Mouse (Mus musculus) lung, embryonic 14.5 days (tissue): ENCODE results near the gene Serinc5. TPM values are rescaled to one million over a fixed set of nuclear protein-coding genes. Genes with fewer than 3 reads are reported as not detected.

Source experiments
- ATAC-seq: fragments of 200-750 bp; cut with Nextera tagmentation; 2 replicates; pipeline ENCODE4 v1.8.0; 2017; ENCODE audit warnings: mild to moderate bottlenecking, moderate TSS enrichment, moderate library complexity; ENCODE audit not compliant: insufficient read depth
- DNase-seq: peaks from one replicate; pipeline ENCODE4 v3.0.0-alpha.2; 2015
- H3K27ac ChIP-seq: fragments of 300-500 bp; sonication (generic); 2 replicates; pipeline ENCODE4 v1.5.1; 2014; ENCODE audit warnings: low read depth, mild to moderate bottlenecking, moderate library complexity
- H3K27me3 ChIP-seq: fragments of 300-500 bp; sonication (generic); 2 replicates; pipeline ENCODE4 v1.6.1; 2014; ENCODE audit warnings: low read length, control low read depth; ENCODE audit not compliant: insufficient read depth
- H3K36me3 ChIP-seq: fragments of 300-500 bp; sonication (generic); 2 replicates; pipeline ENCODE4 v1.6.1; 2014; ENCODE audit warnings: control low read depth; ENCODE audit not compliant: insufficient read depth
- H3K4me1 ChIP-seq: fragments of 300-500 bp; sonication (generic); 2 replicates; pipeline ENCODE4 v1.6.1; 2014; ENCODE audit warnings: antibody characterized with exemption, control low read depth; ENCODE audit not compliant: insufficient read depth
- H3K4me2 ChIP-seq: fragments of 300-500 bp; sonication (generic); 2 replicates; pipeline ENCODE4 v1.6.1; 2014; ENCODE audit warnings: mild to moderate bottlenecking
- H3K4me3 ChIP-seq: fragments of 300-500 bp; sonication (generic); 2 replicates; pipeline ENCODE4 v1.5.1; 2014; ENCODE audit warnings: low read depth, low read length
- H3K9ac ChIP-seq: fragments of 300-500 bp; sonication (generic); 2 replicates; pipeline ENCODE4 v1.6.1; 2014
- H3K9me3 ChIP-seq: fragments of 300-500 bp; sonication (generic); 2 replicates; pipeline ENCODE4 v1.6.1; 2016; ENCODE audit warnings: low read depth, low read length, control low read depth
- CTCF ChIP-seq: IDR thresholded peaks from 2 replicates; pipeline ENCODE4 v1.5.1; 2016; ENCODE audit warnings: antibody characterized with exemption, low read depth
- WGBS: fragments of 180-500 bp; shearing (Covaris S2); extraction: QIAGEN DNeasy Blood & Tissue Kit; methylation state at CpG from one replicate; pipeline ENCODE4 v1.1.7; 2014; 5-methylcytosine and 5-hydroxymethylcytosine counted together
- polyA plus RNA-seq: library from polyadenylated mRNA; unstranded; fragments of >200 nt; fragmentation: Nextera tagmentation; extraction: Ambion mirVana; gene quantifications from 2 replicates; pipeline ENCODE4 v1.2.1, GENCODE M21; 2014

Gene Serinc5
- polyA plus RNA-seq, 1 experiment from 2014 or later: 22.0 TPM

GRCm38 (mm10) chr13:92665008-92665407, 54.1 kb downstream of the Serinc5 start:
- no peak for ATAC-seq
- H3K36me3 ChIP-seq: peaks cover 13% of the 10 kb centered on the region; the same call in 1 of the 2 replicates
- TF ChIP-seq CTCF: no peak
- H3K4me1 ChIP-seq: no peaks in the 10 kb centered on the region; the same call in 1 of the 2 replicates
- no peak overlapping the region for H3K4me2 ChIP-seq
- no peaks in the 10 kb centered on the region for H3K27me3 ChIP-seq
- DNase-seq: no peak
- H3K9me3 ChIP-seq: no peaks in the 10 kb centered on the region
- no peak overlapping the region for H3K9ac ChIP-seq
- H3K4me3 ChIP-seq: no peak overlapping the region
- WGBS: 67% methylated on average over 4 of the region's 4 CpGs
- H3K27ac ChIP-seq: no peak overlapping the region

- no peak overlapping the region for H3K4me2 ChIP-seq
- ATAC-seq (no peak), DNase-seq (no peak)
- no peak overlapping the region for H3K9ac ChIP-seq
- H3K9me3 ChIP-seq: no peaks in the 10 kb centered on the region
- H3K4me3 ChIP-seq: no peak overlapping the region
- WGBS: 89% methylated on average over 6 of the region's 6 CpGs
- no peaks in the 10 kb centered on the region for H3K4me1 ChIP-seq
- no peak overlapping the region for H3K27ac ChIP-seq
- H3K27me3 ChIP-seq: no peaks in the 10 kb centered on the region
- no peaks in the 10 kb centered on the region; the same call in 1 of the 2 replicates for H3K36me3 ChIP-seq
- no peak for TF ChIP-seq CTCF
These were observed 57.5 kb downstream of the Serinc5 start for GRCm38 (mm10) chr13:92668214-92668985.

GRCm38 (mm10) chr13:92671727-92672126, 60.8 kb downstream of the Serinc5 start:
- no peak overlapping the region for H3K9ac ChIP-seq
- H3K4me1 ChIP-seq: peaks cover 17% of the 10 kb centered on the region
- H3K27ac ChIP-seq: no peak overlapping the region
- no peak overlapping the region for H3K4me2 ChIP-seq
- H3K4me3 ChIP-seq: no peak overlapping the region
- whole genome bisulfite sequencing: 91% methylated on average over 1 of the region's 1 CpGs
- no peaks in the 10 kb centered on the region for H3K27me3 ChIP-seq
- TF ChIP-seq CTCF: no peak
- no peaks in the 10 kb centered on the region for H3K36me3 ChIP-seq
- no peaks in the 10 kb centered on the region for H3K9me3 ChIP-seq
- ATAC-seq: no peak
- DNase-seq: no peak

- 26% methylated on average over 2 of the region's 2 CpGs for WGBS
- H3K36me3 ChIP-seq: no peaks in the 10 kb centered on the region
- H3K27me3 ChIP-seq: no peaks in the 10 kb centered on the region
- no peak for TF ChIP-seq CTCF
- H3K4me3 ChIP-seq: no peak overlapping the region
- H3K4me1 ChIP-seq: peaks cover 17% of the 10 kb centered on the region
- no peak overlapping the region for H3K9ac ChIP-seq
- DNase-seq (no peak), ATAC-seq (no peak)
- H3K27ac ChIP-seq: peak overlapping the region; percentile 37; the same call in 1 of the 2 replicates
- H3K4me2 ChIP-seq: no peak overlapping the region
- no peaks in the 10 kb centered on the region for H3K9me3 ChIP-seq
These were observed 63.8 kb downstream of the Serinc5 start for GRCm38 (mm10) chr13:92674676-92675075.

- no peaks in the 10 kb centered on the region for H3K27me3 ChIP-seq
- H3K9me3 ChIP-seq: no peaks in the 10 kb centered on the region
- no peak for TF ChIP-seq CTCF
- H3K4me3 ChIP-seq: no peak overlapping the region
- WGBS: 39% methylated on average over 3 of the region's 3 CpGs
- no peak for DNase-seq
- peak overlapping the region; percentile 37; the same call in 1 of the 2 replicates for H3K27ac ChIP-seq
- peaks cover 17% of the 10 kb centered on the region for H3K4me1 ChIP-seq
- no peak overlapping the region for H3K9ac ChIP-seq
- no peak overlapping the region for H3K4me2 ChIP-seq
- ATAC-seq: peak; percentile 12; the same call in 1 of the 2 replicates
- no peaks in the 10 kb centered on the region for H3K36me3 ChIP-seq
These were observed 64.4 kb downstream of the Serinc5 start for GRCm38 (mm10) chr13:92675308-92675707.

GRCm38 (mm10) chr13:92675897-92676584, 65.2 kb downstream of the Serinc5 start:
- 60% methylated on average over 11 of the region's 11 CpGs for WGBS
- H3K4me1 ChIP-seq: peaks cover 17% of the 10 kb centered on the region
- H3K4me2 ChIP-seq: no peak overlapping the region
- ATAC-seq: peak; percentile 45
- no peaks in the 10 kb centered on the region for H3K27me3 ChIP-seq
- no peak overlapping the region for H3K4me3 ChIP-seq
- TF ChIP-seq CTCF: no peak
- H3K9me3 ChIP-seq: no peaks in the 10 kb centered on the region
- H3K9ac ChIP-seq: no peak overlapping the region
- DNase-seq: peak; percentile 51
- 0 out of 2 replicates have a peak overlapping the region, but pooled peaks have one; percentile 27 for H3K27ac ChIP-seq
- H3K36me3 ChIP-seq: no peaks in the 10 kb centered on the region

GRCm38 (mm10) chr13:92677656-92678055, 66.8 kb downstream of the Serinc5 start:
- H3K4me1 ChIP-seq: peaks cover 17% of the 10 kb centered on the region
- H3K36me3 ChIP-seq: no peaks in the 10 kb centered on the region
- no peaks in the 10 kb centered on the region for H3K9me3 ChIP-seq
- peak; percentile 40 for DNase-seq
- no peak for TF ChIP-seq CTCF
- ATAC-seq: no peak
- WGBS: 24% methylated on average over 4 of the region's 4 CpGs
- H3K27ac ChIP-seq: no peak overlapping the region
- H3K27me3 ChIP-seq: no peaks in the 10 kb centered on the region
- H3K4me3 ChIP-seq: no peak overlapping the region
- H3K9ac ChIP-seq: no peak overlapping the region
- no peak overlapping the region for H3K4me2 ChIP-seq
